Mouse (Mus musculus) liver, embryonic 14.5 days (tissue): ENCODE results near the gene Fndc11. TPM values are rescaled to one million over a fixed set of nuclear protein-coding genes. Genes with fewer than 3 reads are reported as not detected.
A peak's percentile ranks its signal among the peaks of the same experiment; 100 is the strongest.

Source experiments
- ATAC-seq: fragments of 200-750 bp; cut with Nextera tagmentation; 2 replicates; pipeline ENCODE4 v1.8.0; 2017; ENCODE audit warnings: moderate number of reproducible peaks, mild to moderate bottlenecking, moderate library complexity; ENCODE audit not compliant: insufficient read depth
- DNase-seq, 3 experiments: peaks; one replicate each; pipeline ENCODE4 v3.0.0-alpha.2; 2012 to 2013; ENCODE audit warnings: low read depth in 3 of 3, low spot score in 3 of 3
- H3K27ac ChIP-seq: fragments of 300-500 bp; sonication (generic); 2 replicates; pipeline ENCODE4 v1.5.1; 2014; ENCODE audit warnings: moderate library complexity, mild to moderate bottlenecking, control low read depth, inconsistent platforms
- H3K27me3 ChIP-seq: fragments of 300-500 bp; sonication (generic); 2 replicates; pipeline ENCODE4 v1.6.1; 2014; ENCODE audit warnings: mild to moderate bottlenecking, low read length, moderate library complexity; ENCODE audit not compliant: control insufficient read depth, insufficient read depth
- H3K36me3 ChIP-seq: fragments of 300-500 bp; sonication (generic); replicated peaks from 2 replicates; pipeline ENCODE4 v1.6.1; 2014; ENCODE audit warnings: low read depth; ENCODE audit not compliant: control insufficient read depth, insufficient read depth
- H3K4me1 ChIP-seq, 2 experiments: fragments of 200-500 bp in 1 of 2; fragments of 300-500 bp in 1 of 2; sonication (generic) in 1 of 2; replicated peaks; 2 replicates each; pipeline ENCODE4 v1.6.1; 2012 to 2014; ENCODE audit warnings: antibody characterized with exemption in 1 of 2, inconsistent platforms in 1 of 2, low read length in 1 of 2; ENCODE audit not compliant: control insufficient read depth in 2 of 2, insufficient read depth in 2 of 2
- H3K4me2 ChIP-seq: fragments of 300-500 bp; sonication (generic); 2 replicates; pipeline ENCODE4 v1.6.1; 2014; ENCODE audit warnings: low read depth, mild to moderate bottlenecking, control low read depth, moderate library complexity
- H3K4me3 ChIP-seq, 2 experiments: fragments of 200-500 bp in 1 of 2; fragments of 300-500 bp in 1 of 2; sonication (generic) in 1 of 2; 2 replicates each; pipeline ENCODE4 v1.5.1; 2012 to 2014; ENCODE audit warnings: low read depth in 2 of 2, low read length in 2 of 2, mild to moderate bottlenecking in 2 of 2, control low read depth in 1 of 2, inconsistent platforms in 1 of 2, moderate library complexity in 1 of 2; ENCODE audit not compliant: insufficient read depth in 1 of 2
- H3K9ac ChIP-seq: fragments of 300-500 bp; sonication (generic); replicated peaks from 2 replicates; pipeline ENCODE4 v1.6.1; 2014; ENCODE audit warnings: mild to moderate bottlenecking, control low read depth, moderate library complexity
- H3K9me3 ChIP-seq: fragments of 300-500 bp; sonication (generic); 2 replicates; pipeline ENCODE4 v1.6.1; 2016; ENCODE audit warnings: low read length, mixed read lengths; ENCODE audit not compliant: control insufficient read depth
- CTCF ChIP-seq: IDR thresholded peaks from 2 replicates; pipeline ENCODE4 v1.5.1; 2016; ENCODE audit warnings: antibody characterized with exemption, low read depth, control low read depth
- EP300 ChIP-seq: IDR thresholded peaks from 2 replicates; pipeline ENCODE4 v1.6.1; 2016; ENCODE audit warnings: antibody characterized with exemption, low read depth
- WGBS: fragments of 180-500 bp; shearing (Covaris S2); extraction: QIAGEN DNeasy Blood & Tissue Kit; methylation state at CpG from one replicate; pipeline ENCODE4 v1.1.7; 2014; ENCODE audit not compliant: insufficient replicate concordance; 5-methylcytosine and 5-hydroxymethylcytosine counted together
- polyA plus RNA-seq, 2 experiments: library from polyadenylated mRNA; depleted of rRNA in 1 of 2; stranded (reverse) in 1 of 2; unstranded in 1 of 2; fragments of >200 nt; fragmentation: Nextera tagmentation in 1 of 2; extraction: Ambion mirVana in 1 of 2; gene quantifications; 2 replicates each; pipeline versions ENCODE4 v1.2.1 to v1.2.3; 2012 to 2014

The Fndc11 gene
- polyA plus RNA-seq, 2 experiments = 0.14 to 0.25 TPM

GRCm38 (mm10) chr2:181191936-181192335, 27.9 kb upstream of the Fndc11 start:
- Histone ChIP-seq H3K4me3 (no peak overlapping the region), H3K27me3 (no peaks in the 10 kb centered on the region), H3K9ac (no peak overlapping the region), H3K36me3 (no peaks in the 10 kb centered on the region), H3K4me1 (peaks cover 17 to 19% of the 10 kb centered on the region in 2 experiments), H3K4me2 (no peak overlapping the region), H3K27ac (no peak overlapping the region), H3K9me3 (no peaks in the 10 kb centered on the region)
- TF ChIP-seq CTCF (no peak), EP300 (no peak)
- ATAC-seq = no peak
- DNase-seq = no peak
- 61% methylated on average over 4 of the region's 4 CpGs for WGBS

DNA sequence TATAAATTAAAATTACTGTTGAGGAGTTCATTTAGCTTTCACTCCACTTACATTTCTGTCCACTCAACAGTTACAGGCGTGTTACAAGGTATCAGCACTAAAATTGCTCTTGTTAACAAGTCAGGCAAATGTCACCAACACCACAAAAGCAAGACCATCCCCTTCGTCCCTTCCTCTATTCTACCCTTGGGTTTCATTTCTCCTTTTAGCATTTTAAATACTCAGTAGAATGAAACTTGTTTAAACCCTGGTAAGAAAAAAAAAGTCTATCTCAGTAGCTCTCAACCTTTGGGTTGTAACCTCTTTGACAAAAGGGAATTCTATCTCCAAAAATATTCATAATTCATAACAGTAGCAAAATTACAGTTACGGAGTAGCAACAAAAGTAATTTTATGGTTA, 26.8 kb upstream of the Fndc11 start:
- ATAC-seq (no peak), DNase-seq (no peak)
- Histone ChIP-seq H3K4me1 (peaks cover 19 to 21% of the 10 kb centered on the region in 2 experiments), H3K27me3 (no peaks in the 10 kb centered on the region), H3K36me3 (no peaks in the 10 kb centered on the region), H3K9me3 (no peaks in the 10 kb centered on the region), H3K4me2 (no peak overlapping the region), H3K4me3 (no peak overlapping the region), H3K27ac (no peak overlapping the region), H3K9ac (no peak overlapping the region)
- 36% methylated on average over 3 of the region's 3 CpGs for WGBS
- TF ChIP-seq EP300 (no peak), CTCF (no peak)

DNA sequence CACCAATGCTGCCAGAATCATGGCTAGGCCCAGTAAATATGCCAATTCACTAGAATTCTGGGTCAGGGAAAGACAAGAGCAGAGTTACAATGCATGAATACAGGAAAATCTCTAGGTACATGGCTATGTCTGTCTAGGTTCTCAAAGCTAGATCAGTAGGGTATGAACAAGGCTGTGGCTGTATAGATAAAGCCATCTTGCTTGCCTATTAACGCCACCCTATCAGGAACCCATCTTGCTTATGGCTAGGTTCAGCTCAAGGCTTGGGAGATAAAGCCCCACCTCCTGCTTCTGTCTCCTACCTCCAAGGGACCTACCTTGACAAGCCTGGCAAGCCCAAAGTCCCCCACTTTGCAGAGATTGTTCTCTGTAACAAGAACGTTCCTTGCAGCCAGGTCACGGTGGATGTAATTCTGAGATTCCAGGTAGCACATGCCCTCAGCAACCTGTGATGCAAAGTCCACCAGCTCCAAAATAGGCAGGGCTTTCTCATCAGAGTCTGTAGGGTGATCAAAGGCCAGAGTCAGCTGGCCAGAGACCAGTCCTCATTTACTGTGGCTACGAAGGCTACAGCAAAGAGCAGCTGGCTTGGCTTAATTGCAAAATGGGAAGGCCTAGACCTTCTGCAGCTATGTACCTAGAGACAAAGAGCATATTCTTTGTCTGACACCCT, 23.0 kb upstream of the Fndc11 start:
- Histone ChIP-seq H3K27me3 (no peaks in the 10 kb centered on the region), H3K27ac (no peak overlapping the region), H3K4me1 (peaks cover 10 to 13% of the 10 kb centered on the region in 2 experiments), H3K4me2 (no peak overlapping the region), H3K9me3 (no peaks in the 10 kb centered on the region), H3K4me3 (no peak overlapping the region), H3K36me3 (no peaks in the 10 kb centered on the region), H3K9ac (no peak overlapping the region; the same call in 1 of the 2 replicates)
- ATAC-seq = peak; percentile 74; the same call in 1 of the 2 replicates
- 59% methylated on average over 4 of the region's 4 CpGs for WGBS
- no peak for DNase-seq
- TF ChIP-seq EP300 (peak; percentile 57), CTCF (no peak)

DNA sequence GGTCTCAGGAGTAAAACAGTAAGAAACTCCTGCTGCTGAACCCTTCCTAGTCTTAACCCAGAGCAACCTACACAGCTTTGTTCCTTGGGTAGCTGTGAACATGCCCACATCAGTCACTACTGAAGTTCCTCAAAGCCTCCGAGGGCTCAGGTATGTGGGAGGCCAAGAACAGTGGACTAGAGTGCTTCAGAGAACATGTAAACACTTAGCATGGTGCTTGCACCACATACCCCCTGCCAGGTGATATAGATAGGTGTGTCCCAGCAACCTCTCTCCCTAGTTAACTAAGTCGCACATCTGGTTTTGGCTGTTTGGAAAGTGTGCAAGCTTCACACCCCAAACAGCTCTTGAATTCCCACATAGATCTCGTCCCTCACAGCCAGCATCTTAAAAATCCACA, 18.2 kb upstream of the Fndc11 start:
- TF ChIP-seq CTCF = no peak
- TF ChIP-seq EP300 = no peak
- whole genome bisulfite sequencing = 48% methylated on average over 3 of the region's 3 CpGs
- no peak for ATAC-seq
- Histone ChIP-seq H3K27ac (no peak overlapping the region), H3K4me2 (no peak overlapping the region), H3K4me3 (no peak overlapping the region), H3K27me3 (no peaks in the 10 kb centered on the region), H3K4me1 (peaks cover 24 to 35% of the 10 kb centered on the region in 2 experiments), H3K36me3 (no peaks in the 10 kb centered on the region), H3K9ac (no peak overlapping the region), H3K9me3 (no peaks in the 10 kb centered on the region)
- DNase-seq = no peak

DNA sequence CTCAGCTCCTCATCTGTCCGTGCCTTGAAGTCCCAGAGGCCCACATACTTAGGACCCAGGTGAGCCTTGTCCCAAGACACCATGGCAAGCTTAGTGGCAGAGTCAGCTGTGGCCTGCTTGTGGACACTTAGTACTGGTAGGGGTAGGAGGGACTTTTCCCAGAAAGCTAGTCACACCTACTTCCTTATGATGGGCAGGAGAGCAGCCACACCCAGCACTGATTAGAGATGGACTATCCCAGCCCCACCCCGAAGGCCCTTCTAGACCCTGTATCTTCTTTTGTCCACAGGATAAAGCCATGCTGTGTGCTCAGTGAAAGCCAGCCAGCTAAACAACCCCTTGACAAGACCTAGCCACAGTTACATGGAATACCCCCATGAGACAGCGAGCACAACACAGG, 17.4 kb upstream of the Fndc11 start, which contains the start of gene Ptk6:
Gene Ptk6, minus strand, starts transcription at position 368 of the 400 bp plus-strand sequence.
- Histone ChIP-seq H3K9ac (no peak within 1 kb of the TSS), H3K9me3 (no peaks in the 10 kb centered on the region), H3K4me1 (peaks cover 25 to 35% of the 10 kb centered on the region in 2 experiments), H3K36me3 (no peaks in the 10 kb centered on the region), H3K27ac (no peak within 1 kb of the TSS), H3K4me3 (no peak within 1 kb of the TSS), H3K27me3 (no peaks in the 10 kb centered on the region), H3K4me2 (no peak within 1 kb of the TSS)
- ATAC-seq (no peak), DNase-seq (no peak)
- TF ChIP-seq EP300 (no peak), CTCF (no peak)
- 71% methylated on average over 3 of the region's 3 CpGs for WGBS
